Mouse (Mus musculus) limb, embryonic 12.5 days (tissue): Measurements from ENCODE around the gene Olfr1248. TPM values are rescaled to one million over a fixed set of nuclear protein-coding genes. Genes with fewer than 3 reads are reported as not detected.
"Not testable (repeated sequence)": the region's sequence is repeated elsewhere in the genome, so short reads cannot be mapped to it uniquely, and the experiment has no call there.

Source experiments
- ATAC-seq: fragments of 200-750 bp; cut with Nextera tagmentation; 2 replicates; pipeline ENCODE4 v1.8.0; 2017; ENCODE audit warnings: low read depth, moderate TSS enrichment; ENCODE audit not compliant: insufficient number of reproducible peaks, insufficient read depth, low FRiP score, low TSS enrichment
- H3K27ac ChIP-seq: fragments of 300-500 bp; sonication (generic); 2 replicates; pipeline ENCODE4 v1.5.1; 2016; ENCODE audit warnings: mild to moderate bottlenecking, moderate library complexity
- H3K27me3 ChIP-seq: fragments of 300-500 bp; sonication (generic); 2 replicates; pipeline ENCODE4 v1.6.1; 2016; ENCODE audit warnings: mild to moderate bottlenecking, moderate library complexity
- H3K36me3 ChIP-seq: fragments of 300-500 bp; sonication (generic); 2 replicates; pipeline ENCODE4 v1.6.1; 2016; ENCODE audit warnings: mild to moderate bottlenecking, moderate library complexity
- H3K4me1 ChIP-seq: fragments of 300-500 bp; sonication (generic); replicated peaks from 2 replicates; pipeline ENCODE4 v1.6.1; 2016
- H3K4me2 ChIP-seq: fragments of 300-500 bp; sonication (generic); 2 replicates; pipeline ENCODE4 v1.6.1; 2016; ENCODE audit warnings: mild to moderate bottlenecking, moderate library complexity
- H3K4me3 ChIP-seq: fragments of 300-500 bp; sonication (generic); replicated peaks from 2 replicates; pipeline ENCODE4 v1.5.1; 2016; ENCODE audit warnings: mild to moderate bottlenecking
- H3K9ac ChIP-seq: fragments of 300-500 bp; sonication (generic); replicated peaks from 2 replicates; pipeline ENCODE4 v1.6.1; 2016; ENCODE audit warnings: mild to moderate bottlenecking, moderate library complexity
- H3K9me3 ChIP-seq: fragments of 300-500 bp; sonication (generic); 2 replicates; pipeline ENCODE4 v1.6.1; 2016; ENCODE audit warnings: mild to moderate bottlenecking, moderate library complexity
- WGBS: fragments of 180-500 bp; shearing (Covaris S2); methylation state at CpG from one replicate; pipeline ENCODE4 v1.1.7; 2016; 5-methylcytosine and 5-hydroxymethylcytosine counted together
- polyA plus RNA-seq: library from polyadenylated mRNA; unstranded; fragments of >200 nt; fragmentation: Nextera tagmentation; extraction: Ambion mirVana; gene quantifications from 2 replicates; pipeline ENCODE4 v1.2.1, GENCODE M21; 2016

Olfr1248 gene
- not detected in 2 replicates for polyA plus RNA-seq

- H3K36me3 ChIP-seq, H3K4me1 ChIP-seq, H3K9ac ChIP-seq, H3K27me3 ChIP-seq, H3K9me3 ChIP-seq, H3K27ac ChIP-seq, H3K4me2 ChIP-seq, ATAC-seq, H3K4me3 ChIP-seq: not testable (repeated sequence)
- WGBS: 92% methylated on average over 1 of the region's 1 CpGs
Measured at GRCm38 (mm10) chr2:89618145-89618544, at the start of gene Olfr1248. TSS of gene Olfr1248 (minus strand) at chr2:89618245.

GRCm38 (mm10) chr2:89661367-89661766 is 43.3 kb upstream of the Olfr1248 start, which contains the start of gene Olfr1250:
TSS of gene Olfr1250 (minus strand) at chr2:89661467.
- Histone ChIP-seq H3K4me1 (no peaks in the 10 kb centered on the region), H3K36me3 (no peaks in the 10 kb centered on the region), H3K27ac (no peak within 1 kb of the TSS), H3K4me2 (no peak within 1 kb of the TSS), H3K9ac (no peak within 1 kb of the TSS), H3K4me3 (no peak within 1 kb of the TSS), H3K9me3 (no peaks in the 10 kb centered on the region), H3K27me3 (no peaks in the 10 kb centered on the region)
- no peak for ATAC-seq

DNA sequence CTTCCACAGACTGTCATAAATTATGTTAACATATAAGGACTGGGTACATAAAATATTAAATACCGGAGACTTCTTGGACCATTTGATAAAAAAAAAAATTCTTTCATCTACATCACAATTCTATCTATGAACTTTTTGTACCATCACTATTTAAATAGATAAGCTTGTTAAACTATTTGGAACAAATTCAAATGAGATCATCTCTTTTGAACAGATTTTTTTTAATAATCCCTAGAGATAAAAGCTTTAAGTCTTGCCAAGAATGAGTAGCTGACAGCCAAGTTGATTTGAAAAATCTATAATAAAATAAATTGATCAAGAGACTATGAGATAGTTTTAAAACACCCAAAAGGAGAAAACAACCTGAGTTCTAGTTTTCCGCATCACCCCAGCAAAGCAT is 16.8 kb upstream of the Olfr1248 start, which contains the start of gene Olfr1249:
Olfr1249 (minus strand) TSS at position 101 of the 400 bp plus-strand sequence.
- Histone ChIP-seq H3K27me3 (no peaks in the 10 kb centered on the region), H3K4me2 (no peak within 1 kb of the TSS), H3K4me1 (no peaks in the 10 kb centered on the region), H3K27ac (no peak within 1 kb of the TSS), H3K4me3 (no peak within 1 kb of the TSS), H3K9ac (no peak within 1 kb of the TSS), H3K36me3 (no peaks in the 10 kb centered on the region), H3K9me3 (no peaks in the 10 kb centered on the region)
- ATAC-seq: no peak
- 93% methylated on average over 2 of the region's 2 CpGs for WGBS

DNA sequence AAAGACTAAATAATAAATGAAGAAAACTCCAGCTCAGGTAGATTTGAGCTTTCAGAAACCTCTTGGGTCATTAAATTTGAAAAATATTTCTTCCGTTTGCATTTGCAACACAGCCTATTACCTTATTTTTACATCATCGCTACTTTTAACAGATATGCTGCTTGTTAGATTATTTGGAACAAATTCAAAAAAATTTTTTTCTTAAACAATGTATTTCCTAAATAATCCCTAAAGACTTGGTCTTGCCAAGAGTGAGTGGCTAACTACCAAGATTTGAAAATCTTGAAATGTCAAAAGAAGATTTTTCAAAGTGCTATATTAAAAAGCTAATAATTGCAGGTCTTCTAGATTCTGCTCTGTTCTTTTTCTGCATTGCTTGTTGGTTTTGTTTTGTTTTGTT is 4.0 kb downstream of the Olfr1248 start, which contains the start of gene Olfr1247:
Olfr1247 (minus strand) TSS at position 101 of the 400 bp plus-strand sequence.
- ATAC-seq: no peak
- Histone ChIP-seq H3K9me3 (no peaks in the 10 kb centered on the region), H3K27ac (no peak within 1 kb of the TSS), H3K36me3 (no peaks in the 10 kb centered on the region), H3K9ac (no peak within 1 kb of the TSS), H3K27me3 (no peaks in the 10 kb centered on the region), H3K4me2 (no peak within 1 kb of the TSS), H3K4me1 (no peaks in the 10 kb centered on the region), H3K4me3 (no peak within 1 kb of the TSS)
- 97% methylated on average over 2 of the region's 2 CpGs for WGBS

GRCm38 (mm10) chr2:89593057-89593456 is 25.0 kb downstream of the Olfr1248 start, which contains the start of gene Olfr1246:
TSS of gene Olfr1246 (minus strand) at chr2:89593157.
- Histone ChIP-seq H3K4me3 (no peak within 1 kb of the TSS), H3K9ac (no peak within 1 kb of the TSS), H3K27ac (no peak within 1 kb of the TSS), H3K4me2 (no peak within 1 kb of the TSS), H3K9me3 (no peaks in the 10 kb centered on the region), H3K27me3 (no peaks in the 10 kb centered on the region), H3K36me3 (no peaks in the 10 kb centered on the region), H3K4me1 (no peaks in the 10 kb centered on the region)
- no peak for ATAC-seq
- WGBS: 85% methylated on average over 2 of the region's 2 CpGs

DNA sequence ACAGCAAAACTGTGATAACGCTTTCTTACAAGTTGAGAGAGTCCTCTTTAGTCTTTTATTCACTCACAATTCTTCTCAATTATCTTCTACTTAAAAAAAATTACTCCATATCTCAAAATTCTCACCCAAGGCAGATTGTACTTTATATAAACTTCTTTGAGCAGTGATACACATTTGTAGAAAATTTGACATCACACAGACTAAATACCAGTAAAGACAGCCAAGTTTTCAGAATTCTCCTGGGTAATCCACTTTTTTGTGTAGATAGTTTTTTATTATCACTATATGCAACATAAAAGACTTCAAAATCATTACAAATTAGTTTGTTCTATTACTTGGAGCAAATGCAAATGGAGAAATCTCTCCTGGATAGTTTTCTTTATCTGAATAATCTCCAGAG is 39.7 kb downstream of the Olfr1248 start, which contains the start of gene Olfr1245:
Olfr1245 (minus strand) TSS at position 101 of the 400 bp plus-strand sequence.
- WGBS: 90% methylated on average over 1 of the region's 1 CpGs
- H3K27me3 ChIP-seq: no peaks in the 10 kb centered on the region
- H3K4me2 ChIP-seq: no peak within 1 kb of the TSS
- H3K9ac ChIP-seq: no peak within 1 kb of the TSS
- ATAC-seq: no peak
- no peaks in the 10 kb centered on the region for H3K9me3 ChIP-seq
- no peak within 1 kb of the TSS for H3K27ac ChIP-seq
- no peaks in the 10 kb centered on the region for H3K36me3 ChIP-seq
- no peak within 1 kb of the TSS for H3K4me3 ChIP-seq
- no peaks in the 10 kb centered on the region for H3K4me1 ChIP-seq

Other genes with a start within 250 kb of the Olfr1248 start
- gene Olfr1238, start 208.6 kb downstream of the Olfr1248 start, polyA plus RNA-seq: not detected in 2 replicates
- not detected in 2 replicates for gene Olfr1239, start 197.8 kb downstream of the Olfr1248 start, polyA plus RNA-seq
- not detected in 2 replicates for gene Olfr1240, start 175.2 kb downstream of the Olfr1248 start, polyA plus RNA-seq
- not detected in 2 replicates for gene Olfr1241, start 131.1 kb downstream of the Olfr1248 start, polyA plus RNA-seq
- gene Olfr1242, start 119.9 kb downstream of the Olfr1248 start, polyA plus RNA-seq: not detected in 2 replicates
- not detected in 2 replicates for gene Olfr1243, start 86.8 kb downstream of the Olfr1248 start, polyA plus RNA-seq
- gene Olfr1245, start 39.8 kb downstream of the Olfr1248 start, polyA plus RNA-seq: not detected in 2 replicates
- gene Olfr1246, start 25.1 kb downstream of the Olfr1248 start, polyA plus RNA-seq: not detected in 2 replicates
- gene Olfr1247, start 4.1 kb downstream of the Olfr1248 start, polyA plus RNA-seq: not detected in 2 replicates
- gene Olfr1249, start 16.7 kb upstream of the Olfr1248 start, polyA plus RNA-seq: not detected in 2 replicates
- not detected in 2 replicates for gene Olfr1250, start 43.2 kb upstream of the Olfr1248 start, polyA plus RNA-seq
- not detected in 2 replicates for gene Olfr1251, start 53.7 kb upstream of the Olfr1248 start, polyA plus RNA-seq
- gene Olfr1252, start 106.8 kb upstream of the Olfr1248 start, polyA plus RNA-seq: not detected in 2 replicates
- gene Olfr1253, start 138.8 kb upstream of the Olfr1248 start, polyA plus RNA-seq: not detected in 2 replicates
- not detected in 2 replicates for gene Olfr1254, start 175.4 kb upstream of the Olfr1248 start, polyA plus RNA-seq
- not detected in 2 replicates for gene Olfr1255, start 193.8 kb upstream of the Olfr1248 start, polyA plus RNA-seq
- not detected in 2 replicates for gene Olfr1256, start 223.3 kb upstream of the Olfr1248 start, polyA plus RNA-seq
- not detected in 2 replicates for gene Olfr48, start 230.0 kb upstream of the Olfr1248 start, polyA plus RNA-seq